Mouse (Mus musculus) Patski (cell line): ENCODE data around the gene Ctdsp1. TPM values are rescaled to one million over a fixed set of nuclear protein-coding genes. Genes with fewer than 3 reads are reported as not detected.

Experiments
- ATAC-seq: fragments of 100-300 bp; one replicate; pipeline ENCODE4 v1.8.0; 2021
- CTCF ChIA-PET: fragments of 350-600 bp; sonication (Branson Sonifier 250); formaldehyde crosslinking; loops from one replicate; lab custom pipeline; 2022; ENCODE audit warnings: inconsistent platforms; lab: Charles Lee
- POLR2A ChIA-PET: fragments of 350-600 bp; sonication (Branson Sonifier 250); formaldehyde crosslinking; loops from one replicate; lab custom pipeline; 2022; ENCODE audit warnings: antibody characterized with exemption, inconsistent platforms; lab: Charles Lee
- DNase-seq: peaks from one replicate; pipeline ENCODE4 v3.0.0-alpha.2; 2011; ENCODE audit warnings: low read depth, low spot score
- H3K27me3 ChIP-seq: fragments of 371-371 bp; one replicate; pipeline ENCODE4 v1.5.1; 2021
- CTCF ChIP-seq: fragments of 100-300 bp; IDR thresholded peaks from one replicate; pipeline ENCODE4 v1.5.1; 2021
- in situ Hi-C: fragments of 300-500 bp; cut with MboI; formaldehyde crosslinking; loops from 3 replicates; pipeline ENCODE4 v1.11.1; 2018; ENCODE audit warnings: low pct_unique_long_range_greater_than_20kb, mixed read lengths
- polyA plus RNA-seq: library from polyadenylated mRNA; unstranded; gene quantifications from one replicate; pipeline ENCODE4 v1.2.3, GENCODE M21; 2021

The Ctdsp1 gene
- polyA plus RNA-seq, 1 experiment from 2014 or later = 81.9 TPM

GRCm38 (mm10) chr1:74444538-74444937 lies 53.2 kb downstream of the Ctdsp1 start:
- POLR2A ChIA-PET = interaction anchor here (0.7 kb wide), 1 partner anchor 244 kb away, joined by 6 read pairs; no protein-coding TSS in a partner anchor
- H3K27me3 ChIP-seq = no peaks in the 10 kb centered on the region
- no peak for TF ChIP-seq CTCF
- ATAC-seq (no peak), DNase-seq (no peak)
- in situ Hi-C loops = no loop called here
- CTCF ChIA-PET = interaction anchor here (0.9 to 1.5 kb wide), 4 partner anchors 9 to 47 kb away, joined by 3 to 4 read pairs (median 3); no protein-coding TSS in a partner anchor

Other genes with a start within 250 kb of the Ctdsp1 start
- 0.01 TPM for gene Cxcr2, start 237.5 kb upstream of the Ctdsp1 start, polyA plus RNA-seq
- gene Cxcr1, start 196.9 kb upstream of the Ctdsp1 start, polyA plus RNA-seq = not detected
- 419 TPM for gene Arpc2, start 155.4 kb upstream of the Ctdsp1 start, polyA plus RNA-seq
- gene Gpbar1, start 113.0 kb upstream of the Ctdsp1 start, polyA plus RNA-seq = 1.7 TPM
- gene Aamp, start 106.8 kb upstream of the Ctdsp1 start, polyA plus RNA-seq = 257 TPM
- gene Pnkd, start 106.6 kb upstream of the Ctdsp1 start, polyA plus RNA-seq = 158 TPM
- gene Tmbim1, start 85.9 kb upstream of the Ctdsp1 start, polyA plus RNA-seq = 28.0 TPM
- 2.2 TPM for gene Catip, start 29.4 kb upstream of the Ctdsp1 start, polyA plus RNA-seq
- gene Slc11a1, start 16.3 kb upstream of the Ctdsp1 start, polyA plus RNA-seq = 0.10 TPM
- gene Vil1, start 17.9 kb downstream of the Ctdsp1 start, polyA plus RNA-seq = 0.13 TPM
- 43.5 TPM for gene Cnot9, start 114.5 kb downstream of the Ctdsp1 start, polyA plus RNA-seq
- 0.83 TPM for gene Plcd4, start 151.4 kb downstream of the Ctdsp1 start, polyA plus RNA-seq
- 8.4 TPM for gene Usp37, start 152.8 kb downstream of the Ctdsp1 start, polyA plus RNA-seq
- 14.9 TPM for gene Zfp142, start 196.7 kb downstream of the Ctdsp1 start, polyA plus RNA-seq
- gene Bcs1l, start 196.8 kb downstream of the Ctdsp1 start, polyA plus RNA-seq = 24.9 TPM
- gene Rnf25, start 209.9 kb downstream of the Ctdsp1 start, polyA plus RNA-seq = 60.1 TPM
- gene Stk36, start 209.9 kb downstream of the Ctdsp1 start, polyA plus RNA-seq = 12.5 TPM